Mouse (Mus musculus) liver (tissue): ENCODE data around the gene Grip1.

Experiments used
- DNase-seq: peaks from one replicate; pipeline ENCODE4 v3.0.0-alpha.2; 2020; ENCODE audit warnings: mixed read lengths

Gene Grip1

DNA sequence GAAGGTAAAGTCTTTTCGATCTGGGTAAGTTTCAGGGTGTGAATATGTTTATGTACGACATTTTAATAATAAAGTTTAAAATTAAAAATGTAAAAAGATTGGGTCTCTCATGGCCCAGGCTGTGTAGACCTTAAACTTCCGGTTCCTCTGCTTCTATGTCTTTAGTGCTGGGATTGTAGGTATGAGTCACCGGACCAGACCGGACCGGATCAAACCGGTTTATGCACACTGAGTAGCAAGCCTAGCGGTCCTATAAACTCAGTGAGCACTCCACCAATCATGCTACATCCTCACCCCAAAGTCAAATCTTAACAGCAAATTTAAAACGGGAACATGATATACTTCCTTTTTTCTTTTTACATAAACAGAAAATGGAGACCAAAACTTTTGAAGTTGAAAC is 530.7 kb downstream of the Grip1 start:
- no peak for DNase-seq

DNA sequence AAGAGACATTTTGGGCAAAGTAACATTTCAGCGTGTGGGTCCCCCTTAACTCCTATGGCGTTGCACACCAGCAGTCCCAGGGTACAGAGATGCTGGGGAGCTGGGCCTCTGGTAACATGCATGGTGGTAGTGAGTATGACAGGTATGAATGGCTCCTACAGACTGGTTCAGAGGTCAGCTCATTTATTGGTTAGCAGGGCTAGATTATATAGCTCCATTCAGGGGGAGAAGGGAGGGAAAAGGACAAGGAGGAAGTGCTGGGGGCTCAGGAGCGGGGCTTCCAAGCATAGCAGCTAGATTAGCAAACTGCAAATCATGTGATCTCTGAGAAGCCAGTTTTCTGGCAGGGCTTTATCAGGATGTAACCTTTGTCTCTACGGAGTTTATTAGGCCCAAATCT is 544.8 kb downstream of the Grip1 start:
- DNase-seq, result no peak

DNA sequence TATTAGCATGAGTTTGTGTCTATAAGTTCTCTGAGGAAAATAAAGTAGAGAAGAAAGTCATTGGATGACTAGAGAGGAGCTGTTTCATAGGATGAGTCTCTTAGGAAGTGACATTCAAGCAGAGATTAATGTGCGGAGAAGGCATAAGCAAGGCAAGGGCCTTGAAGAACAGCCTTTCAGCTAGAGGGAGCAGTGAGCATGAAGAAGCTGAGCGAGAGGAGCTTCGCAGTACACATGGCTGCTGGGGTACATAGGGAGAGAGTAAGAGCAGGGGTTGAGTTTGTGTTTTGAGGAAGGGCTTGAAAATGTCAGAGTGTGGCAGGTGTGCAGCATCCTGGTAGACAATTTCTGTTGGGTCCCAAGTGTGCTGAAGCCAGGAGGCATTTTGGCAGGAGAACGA is 548.5 kb downstream of the Grip1 start:
- DNase-seq, result no peak

DNA sequence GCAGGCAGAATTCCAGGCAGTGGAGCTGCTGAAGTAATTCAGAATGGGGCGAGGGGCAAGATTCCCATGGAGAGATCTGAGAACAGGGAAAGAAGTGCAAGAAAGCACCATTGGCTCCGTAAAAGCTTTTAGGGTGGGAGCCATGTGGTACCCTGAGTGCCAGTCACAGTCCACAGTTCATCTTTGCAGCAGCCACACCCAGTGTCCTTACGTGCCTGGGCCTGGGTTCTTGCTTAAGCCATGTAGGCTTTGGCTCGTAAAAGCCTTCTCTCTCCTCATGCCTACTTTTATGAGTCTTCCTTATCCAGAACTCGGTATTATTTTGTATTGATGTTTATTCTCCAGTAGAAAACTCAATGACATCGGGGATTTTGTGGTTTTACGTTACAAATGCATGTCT is 550.5 kb downstream of the Grip1 start:
- DNase-seq, result no peak

DNA sequence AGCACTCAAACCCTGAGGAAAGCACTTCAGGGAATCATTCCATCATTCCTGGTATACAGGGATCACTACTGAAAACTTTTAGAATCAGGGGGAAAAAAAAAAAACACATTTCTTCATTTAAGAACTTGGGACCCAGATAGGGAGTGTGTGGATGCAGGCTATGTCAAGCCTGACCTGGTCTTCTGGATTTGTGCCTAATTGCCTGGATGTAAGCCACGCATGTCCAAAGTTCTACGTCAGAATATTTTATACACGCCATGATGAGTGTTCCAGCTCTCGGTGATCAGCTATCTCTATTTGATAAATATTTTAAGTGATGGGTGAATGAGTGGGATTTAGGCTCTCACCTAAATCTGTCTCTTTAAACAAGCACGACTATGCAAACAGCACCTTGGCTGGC is 552.0 kb downstream of the Grip1 start:
- no peak for DNase-seq

DNA sequence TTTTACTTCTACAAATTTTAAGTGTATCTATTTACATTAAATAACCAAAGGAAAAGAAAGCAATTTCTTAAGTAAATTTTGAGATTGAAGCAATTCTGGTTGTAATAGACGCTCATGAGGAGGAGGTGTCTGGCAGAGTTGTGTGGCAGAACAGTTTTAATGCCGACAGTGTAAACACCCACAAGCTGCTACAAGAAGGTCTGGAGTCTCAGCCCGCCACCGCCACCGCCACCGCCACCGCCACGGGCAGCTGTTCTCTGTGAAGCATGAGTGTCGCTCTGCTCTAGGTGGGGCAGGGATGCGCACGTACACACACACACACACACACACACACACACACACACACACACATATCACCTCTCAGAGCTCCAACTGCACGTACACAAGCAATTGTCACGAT is 558.7 kb downstream of the Grip1 start:
- no peak for DNase-seq

DNA sequence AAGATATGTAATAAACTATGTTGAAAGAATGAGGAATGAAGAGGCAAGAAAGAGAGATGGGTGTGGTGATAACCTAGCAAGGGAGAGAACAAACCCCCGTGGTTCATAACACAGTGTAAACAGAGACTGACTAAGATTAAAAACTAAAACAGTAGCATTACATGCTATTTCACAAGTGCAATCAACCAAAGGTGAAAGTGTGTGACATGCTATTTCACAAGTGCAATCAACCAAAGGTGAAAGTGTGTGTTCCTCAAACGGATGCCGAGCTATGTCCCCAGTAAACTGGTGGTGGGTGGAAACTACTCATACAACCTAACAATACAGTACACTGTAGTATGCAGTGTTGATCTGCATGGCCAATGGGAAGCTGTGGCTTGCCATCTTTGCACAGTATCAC is 561.5 kb downstream of the Grip1 start:
- no peak for DNase-seq

DNA sequence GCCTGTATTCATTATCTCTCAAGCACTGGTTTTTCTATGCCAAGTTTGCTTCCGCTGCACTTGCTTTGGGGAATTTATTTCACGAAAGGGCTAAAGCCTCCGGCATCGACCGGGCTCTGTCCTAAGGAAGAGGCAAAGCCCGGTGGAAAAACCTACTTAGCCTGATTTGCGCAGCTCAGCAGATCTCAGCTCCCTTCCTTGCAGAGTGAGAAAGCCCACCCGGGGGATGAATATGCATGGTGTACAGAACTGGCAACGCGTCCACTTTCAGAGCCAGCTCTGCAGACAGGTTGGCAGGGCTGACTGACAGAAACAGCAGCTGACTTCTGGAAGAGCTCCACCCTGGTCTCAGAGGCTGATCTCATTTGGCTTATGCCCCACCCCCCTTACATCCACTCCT is 572.8 kb downstream of the Grip1 start:
- no peak for DNase-seq

DNA sequence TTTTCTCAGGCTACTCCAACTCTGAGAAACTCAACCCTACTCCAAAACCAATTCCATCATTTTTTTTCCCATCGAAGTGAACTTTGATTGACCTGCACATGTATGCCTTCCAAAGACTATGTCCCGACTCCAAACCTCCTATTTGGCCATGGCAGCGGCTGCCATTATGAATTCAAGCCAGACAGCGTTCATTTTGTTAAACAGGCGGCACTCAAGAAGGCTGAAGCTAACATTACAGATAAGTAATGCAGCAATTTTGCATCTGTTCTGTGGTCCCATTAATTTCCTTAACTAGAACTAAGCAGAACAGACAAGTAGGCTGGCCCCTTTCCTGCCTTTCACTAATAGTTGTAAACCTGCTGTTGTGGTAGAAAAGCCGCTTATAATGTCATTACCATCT is 577.3 kb downstream of the Grip1 start:
- DNase-seq, result no peak

DNA sequence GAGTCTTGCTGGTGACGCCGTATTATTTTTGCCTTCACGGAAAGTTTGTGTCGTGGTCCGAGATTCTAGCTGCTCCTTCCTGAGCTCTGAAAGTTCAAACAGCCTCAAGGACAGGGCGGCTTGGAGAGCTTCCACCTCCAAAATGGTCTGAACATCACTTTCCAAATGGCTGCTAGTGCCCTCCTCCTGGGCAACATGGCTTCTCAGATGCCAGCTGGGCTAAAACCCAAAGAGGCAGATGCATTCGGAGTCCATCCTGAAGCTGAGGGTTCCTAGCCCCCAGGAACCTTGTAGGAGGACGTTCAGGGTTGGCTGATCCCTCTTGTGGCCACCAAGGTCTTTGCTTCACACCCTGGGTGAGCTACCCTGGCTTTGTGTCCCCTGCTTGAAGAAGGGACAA is 577.7 kb downstream of the Grip1 start:
- DNase-seq, result no peak

DNA sequence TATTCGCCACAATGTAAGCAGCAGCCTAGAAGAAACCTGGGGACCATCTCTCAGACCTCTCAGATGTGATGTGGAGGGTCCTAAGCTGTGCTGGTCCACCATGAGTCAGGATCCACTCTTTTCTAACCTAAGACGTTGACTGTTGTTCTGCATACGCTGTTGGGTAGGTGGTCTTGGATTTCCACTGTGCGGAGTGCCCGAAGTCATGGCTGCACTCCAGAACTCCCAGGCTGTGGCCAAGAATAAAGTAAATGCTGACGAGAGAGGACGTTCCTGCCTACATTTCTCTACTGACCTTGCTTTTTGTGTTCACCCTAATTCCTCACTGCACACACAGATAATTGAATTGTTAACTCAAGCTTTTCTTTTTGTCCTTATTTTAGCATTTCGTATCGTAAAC is 580.2 kb downstream of the Grip1 start:
- DNase-seq, result no peak

DNA sequence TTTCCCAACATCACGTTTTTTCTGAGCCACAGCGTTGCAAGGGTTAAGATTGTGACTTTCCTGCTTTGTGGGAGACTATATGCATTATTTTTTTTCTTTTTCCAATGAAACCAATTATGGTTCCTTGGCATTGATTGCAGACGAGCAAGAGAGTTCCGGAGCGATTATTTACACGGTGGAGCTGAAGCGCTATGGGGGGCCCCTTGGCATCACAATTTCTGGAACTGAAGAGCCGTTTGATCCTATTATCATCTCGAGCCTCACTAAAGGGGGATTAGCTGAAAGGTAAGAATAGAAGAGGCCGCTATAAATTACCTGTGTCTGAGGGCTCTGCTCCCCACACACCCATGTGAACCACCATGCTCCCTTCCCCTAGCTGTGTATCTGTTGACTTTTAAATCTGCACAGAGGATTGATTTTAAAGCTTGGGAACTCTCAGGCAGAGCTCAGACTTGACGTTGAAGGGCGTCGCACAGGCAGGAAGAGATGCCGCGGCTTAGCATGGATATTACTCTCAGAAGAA is 581.6 kb downstream of the Grip1 start:
- DNase-seq, result no peak

DNA sequence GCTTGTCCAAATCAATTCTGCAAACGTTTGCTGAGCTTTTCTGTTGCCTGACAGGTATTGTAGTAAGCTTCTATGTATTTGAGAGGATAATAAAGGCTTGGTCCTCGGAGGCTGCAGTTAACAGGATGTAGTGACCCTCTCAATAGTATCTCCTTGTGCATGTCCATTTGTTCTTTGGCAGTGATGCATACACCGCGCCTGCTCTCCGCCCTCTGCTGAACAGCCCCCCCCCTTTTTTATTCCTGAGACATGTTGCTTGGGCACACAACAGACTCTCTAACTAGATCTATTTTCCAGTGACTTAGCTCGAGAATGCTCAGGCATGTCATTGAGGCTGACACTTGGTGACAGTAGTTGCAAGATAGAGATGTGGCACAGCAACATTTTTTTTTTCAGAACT is 582.2 kb downstream of the Grip1 start:
- no peak for DNase-seq

DNA sequence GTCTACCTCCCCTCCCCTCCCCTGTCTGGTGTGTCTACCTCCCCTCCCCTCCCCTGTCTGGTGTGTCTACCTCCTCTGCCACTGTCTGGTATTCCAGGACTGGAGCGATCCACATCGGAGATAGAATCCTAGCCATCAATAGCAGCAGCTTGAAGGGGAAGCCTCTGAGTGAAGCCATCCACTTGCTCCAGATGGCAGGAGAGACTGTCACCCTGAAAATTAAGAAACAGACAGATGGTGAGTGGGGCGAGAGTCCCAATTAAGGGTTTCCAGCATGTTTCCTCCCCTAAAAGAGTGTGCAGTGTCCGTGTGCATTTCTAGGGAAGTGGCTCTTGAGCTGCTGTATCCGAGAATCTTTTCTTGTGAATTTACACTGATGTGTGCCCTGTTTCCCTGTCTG is 584.6 kb downstream of the Grip1 start:
- DNase-seq, result no peak

DNA sequence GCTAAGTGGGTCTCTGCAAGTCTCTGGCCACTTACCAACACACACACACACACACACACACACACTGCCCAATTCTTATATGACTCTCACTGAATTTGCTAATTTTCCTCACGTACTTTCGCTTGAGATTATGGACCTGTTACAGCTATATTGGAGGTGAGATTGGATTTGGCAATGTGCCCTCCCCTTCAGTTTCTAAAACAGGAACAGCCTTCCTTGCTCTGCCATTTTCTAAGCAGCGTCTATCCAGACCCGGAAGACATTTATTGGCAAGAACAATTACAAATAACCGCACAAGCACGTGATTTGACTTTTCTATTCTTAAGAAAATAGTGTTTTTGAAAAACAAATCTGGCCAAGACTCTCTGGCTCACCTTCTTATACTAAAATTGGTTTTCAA is 590.6 kb downstream of the Grip1 start:
- DNase-seq, result no peak

DNA sequence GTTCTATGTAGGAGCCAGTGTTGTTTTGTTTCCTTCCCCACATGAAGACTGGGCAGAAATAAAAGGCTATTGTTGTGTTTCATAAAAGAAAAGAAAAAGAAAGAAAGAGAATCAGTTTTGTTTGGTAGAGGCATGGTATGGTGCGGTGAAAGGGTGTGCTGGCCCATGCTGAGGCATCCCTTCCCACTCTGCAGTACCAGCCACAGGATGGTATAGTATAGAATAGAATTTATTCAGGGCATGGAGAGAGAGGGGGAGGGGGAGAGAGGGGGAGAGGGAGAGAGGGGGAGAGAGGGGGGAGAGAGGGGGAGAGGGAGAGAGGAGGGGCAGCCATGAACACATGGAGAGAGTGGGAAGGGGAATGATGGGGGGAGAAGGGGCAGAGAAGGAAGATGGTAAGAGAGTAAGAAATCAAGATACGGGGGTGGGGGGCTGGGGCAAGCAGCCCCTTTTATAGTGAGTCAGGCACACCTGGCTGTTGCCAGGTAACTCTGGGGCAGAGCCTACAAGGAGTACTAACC is 591.1 kb downstream of the Grip1 start:
- DNase-seq, result no peak

DNA sequence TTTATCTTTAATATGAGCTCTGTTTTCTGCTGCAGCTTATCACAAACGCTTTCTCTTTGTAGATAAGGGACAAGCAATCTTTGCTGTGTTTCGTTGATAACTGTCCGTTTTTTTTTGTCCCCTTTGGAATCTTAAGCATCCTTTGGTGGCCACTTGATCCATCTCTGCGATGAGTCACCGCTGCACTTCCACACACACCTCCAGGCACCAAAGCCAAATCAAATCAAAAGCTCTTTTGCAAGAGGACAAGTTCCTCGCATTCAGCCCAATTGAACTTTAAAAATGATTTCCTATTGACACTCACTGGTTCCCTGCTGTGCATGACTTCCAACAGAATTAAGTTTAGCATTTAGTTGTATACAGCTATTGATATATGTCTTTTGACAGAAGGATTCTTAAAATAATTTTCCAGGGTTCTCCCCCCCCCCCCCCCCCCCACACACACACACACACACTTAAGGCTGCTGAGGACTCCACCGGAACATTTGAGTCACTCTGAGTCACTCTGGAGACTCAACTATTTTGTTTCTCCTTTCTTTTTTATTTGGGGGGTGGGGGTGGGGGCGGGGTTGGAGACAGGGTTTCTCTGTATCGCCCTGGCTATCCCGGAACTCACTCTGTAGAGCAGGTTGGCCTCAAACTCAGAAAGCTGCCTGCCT is 607.1 kb downstream of the Grip1 start:
- no peak for DNase-seq

DNA sequence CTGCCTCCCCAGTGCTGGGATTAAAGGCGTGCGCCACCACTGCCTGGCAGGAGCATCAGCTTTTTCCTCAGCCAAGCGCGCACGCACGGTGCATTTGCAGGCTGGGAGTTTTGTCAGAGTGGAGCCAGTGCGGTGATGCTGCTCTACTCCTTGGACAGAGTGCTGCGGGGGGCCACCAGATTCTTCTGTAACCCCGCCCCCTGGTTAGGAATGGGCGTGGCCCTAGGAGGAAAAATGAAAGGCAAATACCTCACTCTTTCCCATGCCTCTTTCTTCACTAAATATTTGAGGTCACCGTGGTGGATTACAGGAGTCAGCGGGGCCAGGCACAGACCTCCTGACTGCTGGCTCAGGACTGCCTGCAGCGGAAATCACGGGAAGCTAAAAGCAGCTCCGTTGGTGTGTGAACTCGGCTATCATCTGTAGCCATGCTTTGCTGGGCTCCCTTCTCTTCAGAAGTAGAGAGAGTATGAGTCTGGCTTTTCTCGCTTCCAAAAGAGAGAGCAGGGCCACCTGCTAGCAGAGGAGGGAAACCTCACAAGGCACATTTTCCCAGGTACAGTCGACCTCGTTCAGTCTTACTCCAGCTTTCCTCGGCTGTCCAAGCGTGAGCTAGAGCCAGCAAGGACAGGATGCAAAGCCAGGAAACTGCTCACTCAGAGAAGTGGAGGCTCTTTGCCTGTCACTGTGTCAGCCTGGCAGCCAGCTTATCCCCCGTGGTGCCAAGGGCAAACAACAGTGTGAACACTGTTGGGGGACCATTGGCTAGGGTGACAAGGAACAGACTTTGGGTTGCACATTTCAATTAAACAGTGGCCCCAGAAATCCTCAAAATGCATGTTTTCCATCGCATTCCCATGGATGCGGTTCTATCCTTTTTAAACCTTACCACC is 607.9 kb downstream of the Grip1 start:
- no peak for DNase-seq

DNA sequence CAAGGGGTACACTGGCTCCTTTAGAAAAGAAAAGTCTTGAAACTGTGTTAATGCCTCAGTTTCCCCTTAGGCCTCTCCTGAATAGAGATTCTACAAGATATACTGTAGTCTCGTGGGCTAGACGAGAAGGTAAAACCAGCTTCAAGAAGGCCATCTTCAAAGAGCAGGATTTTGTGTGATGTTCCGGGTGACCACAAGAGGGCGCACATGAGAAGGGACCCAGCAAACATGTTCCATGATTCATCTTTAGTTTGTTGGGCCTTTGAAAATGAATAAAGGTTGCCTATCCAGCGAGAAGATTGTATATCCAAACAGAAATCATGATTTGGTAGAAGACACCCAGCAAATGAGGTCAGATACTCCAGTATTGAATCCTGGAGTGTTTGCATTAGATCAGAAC is 610.8 kb downstream of the Grip1 start:
- peak; percentile 50 for DNase-seq

DNA sequence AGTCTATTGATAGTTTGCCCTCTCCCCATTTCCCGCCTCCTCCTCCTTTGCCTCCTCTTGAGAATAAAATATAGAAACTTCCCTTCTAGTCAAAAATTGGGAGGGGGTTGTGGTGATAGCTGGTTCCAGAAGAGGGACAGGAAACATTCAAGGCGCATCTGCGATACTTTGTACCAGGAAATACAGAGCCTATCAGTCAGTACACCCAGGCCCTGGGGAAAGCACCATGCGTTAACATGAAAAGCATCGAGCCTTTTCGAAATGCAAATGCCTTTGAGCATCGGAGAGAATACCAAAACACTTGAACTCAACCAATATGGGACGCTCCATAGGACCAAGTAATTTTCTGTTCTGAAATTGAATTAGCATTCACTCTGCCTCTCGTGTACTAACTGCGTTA is 612.7 kb downstream of the Grip1 start:
- no peak for DNase-seq

DNA sequence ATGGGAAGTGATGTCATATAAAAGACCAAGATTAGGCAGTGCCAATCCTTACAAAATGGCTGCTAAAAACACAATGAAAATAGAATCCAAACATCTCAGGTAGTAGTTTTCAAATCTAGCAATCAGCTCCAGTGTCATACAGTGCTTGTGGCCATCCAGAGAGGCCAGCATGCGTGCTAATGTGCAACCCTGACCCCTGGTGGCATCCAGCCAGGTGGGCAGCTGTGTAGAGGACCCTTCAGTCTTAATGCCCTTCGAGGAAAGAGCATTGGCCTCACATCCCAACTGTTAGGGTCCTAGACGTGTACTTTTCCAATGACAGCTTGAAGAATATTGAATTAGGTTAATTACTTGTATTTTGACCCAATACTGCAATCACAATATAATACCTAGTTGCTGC is 624.2 kb downstream of the Grip1 start:
- DNase-seq, result no peak

DNA sequence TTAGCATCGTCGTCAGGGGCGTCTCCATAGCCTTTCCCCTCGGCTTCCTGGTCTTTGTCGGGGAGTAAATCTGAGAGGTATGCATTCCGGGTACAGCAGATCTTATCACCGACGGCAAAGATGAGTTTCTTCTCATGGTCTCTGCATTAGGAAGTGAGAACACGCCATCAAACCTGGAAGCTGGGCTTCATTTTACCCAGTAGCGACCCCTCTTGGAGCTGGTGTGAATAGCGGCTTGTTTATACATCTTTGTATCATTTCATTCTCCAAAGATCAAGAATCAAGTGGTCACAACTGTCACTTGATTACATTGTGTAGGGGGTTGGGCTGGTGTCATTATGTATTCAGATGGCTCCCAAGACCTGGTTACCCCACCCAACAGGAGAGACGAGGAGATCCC is 638.9 kb downstream of the Grip1 start:
- no peak for DNase-seq

DNA sequence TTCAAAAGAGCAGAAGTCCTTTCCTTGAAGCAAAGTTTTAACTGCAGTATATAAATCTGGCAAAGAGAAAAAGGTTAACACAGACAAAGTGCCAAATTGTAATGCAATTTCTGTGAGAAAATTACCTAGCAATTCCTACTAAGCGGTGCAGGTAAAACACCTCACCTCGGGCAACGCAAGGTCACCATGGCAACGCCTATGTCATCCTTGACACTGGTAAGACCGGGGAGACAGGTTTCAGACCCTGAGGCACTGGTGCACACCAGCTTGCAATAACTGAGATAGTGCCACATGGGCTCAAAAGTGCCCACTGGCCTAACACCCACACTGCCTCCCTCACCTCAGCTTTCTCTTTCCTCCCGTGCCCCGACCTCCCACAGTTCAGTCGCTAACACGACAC is 641.5 kb downstream of the Grip1 start:
- DNase-seq, result no peak

DNA sequence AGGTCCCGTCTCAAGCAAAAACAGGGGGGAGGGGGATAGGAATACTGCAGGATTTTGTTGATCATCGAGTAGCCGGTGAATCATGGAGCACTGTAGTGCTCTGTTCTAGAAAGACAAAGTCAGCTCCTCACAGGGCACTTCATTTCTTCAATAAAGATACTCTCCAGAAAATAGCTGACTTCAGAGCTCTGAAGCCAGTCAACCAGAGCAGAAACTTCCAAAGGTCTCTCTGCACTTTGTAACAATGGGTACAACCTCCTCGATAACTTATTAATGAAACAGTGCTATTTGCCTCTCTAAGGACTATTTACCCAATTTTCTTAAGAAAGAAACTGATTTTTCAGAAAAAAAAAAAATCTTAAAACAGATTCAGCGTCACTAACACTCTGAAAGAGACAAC is 642.1 kb downstream of the Grip1 start:
- no peak for DNase-seq
